Mouse (Mus musculus) heart, postnatal 0 days (tissue): ENCODE data around the gene Rpl12. TPM values are rescaled to one million over a fixed set of nuclear protein-coding genes. Genes with fewer than 3 reads are reported as not detected.

Source experiments
- ATAC-seq: fragments of 200-750 bp; cut with Nextera tagmentation; 2 replicates; pipeline ENCODE4 v1.8.0; 2017; ENCODE audit warnings: low read depth, moderate number of reproducible peaks, moderate library complexity; ENCODE audit not compliant: insufficient read depth
- DNase-seq: peaks from one replicate; pipeline ENCODE4 v3.0.0-alpha.2; 2016; ENCODE audit warnings: low spot score
- H3K27ac ChIP-seq: fragments of 300-500 bp; sonication (generic); 2 replicates; pipeline ENCODE4 v1.5.1; 2014; ENCODE audit warnings: low read depth, mild to moderate bottlenecking
- H3K27me3 ChIP-seq: fragments of 300-500 bp; sonication (generic); 2 replicates; pipeline ENCODE4 v1.6.1; 2014; ENCODE audit warnings: low read length, mixed read lengths; ENCODE audit not compliant: control insufficient read depth, insufficient read depth
- H3K36me3 ChIP-seq: fragments of 300-500 bp; sonication (generic); replicated peaks from 2 replicates; pipeline ENCODE4 v1.6.1; 2014; ENCODE audit warnings: low read length, mixed read lengths; ENCODE audit not compliant: control insufficient read depth, insufficient read depth
- H3K4me1 ChIP-seq: fragments of 300-500 bp; sonication (generic); 2 replicates; pipeline ENCODE4 v1.6.1; 2014; ENCODE audit warnings: antibody characterized with exemption; ENCODE audit not compliant: control insufficient read depth, insufficient read depth
- H3K4me2 ChIP-seq: fragments of 300-500 bp; sonication (generic); 2 replicates; pipeline ENCODE4 v1.6.1; 2014; ENCODE audit warnings: low read depth, mild to moderate bottlenecking, low read length, moderate library complexity
- H3K4me3 ChIP-seq: fragments of 300-500 bp; sonication (generic); 2 replicates; pipeline ENCODE4 v1.5.1; 2014; ENCODE audit warnings: low read depth, low read length
- H3K9ac ChIP-seq: fragments of 300-500 bp; sonication (generic); replicated peaks from 2 replicates; pipeline ENCODE4 v1.6.1; 2014; ENCODE audit warnings: low read depth, low read length, mixed read lengths
- H3K9me3 ChIP-seq: fragments of 300-500 bp; sonication (generic); replicated peaks from 2 replicates; pipeline ENCODE4 v1.6.1; 2016; ENCODE audit warnings: low read length; ENCODE audit not compliant: control insufficient read depth
- CTCF ChIP-seq: IDR thresholded peaks from 2 replicates; pipeline ENCODE4 v1.5.1; 2016; ENCODE audit warnings: antibody characterized with exemption, control low read depth, low read depth
- EP300 ChIP-seq: IDR thresholded peaks from 2 replicates; pipeline ENCODE4 v1.6.1; 2016; ENCODE audit warnings: antibody characterized with exemption, low read depth
- WGBS: fragments of 180-500 bp; shearing (Covaris S2); extraction: QIAGEN DNeasy Blood & Tissue Kit; methylation state at CpG from one replicate; pipeline ENCODE4 v1.1.7; 2014; 5-methylcytosine and 5-hydroxymethylcytosine counted together
- polyA plus RNA-seq: library from polyadenylated mRNA; unstranded; fragments of >200 nt; fragmentation: Nextera tagmentation; extraction: Ambion mirVana; gene quantifications from 2 replicates; pipeline ENCODE4 v1.2.1, GENCODE M21; 2015
- total RNA-seq: library from RNA; depleted of rRNA; stranded (reverse); fragments of >200 nt; gene quantifications from 2 replicates; pipeline ENCODE4 v1.2.3, GENCODE M21; 2014; ENCODE audit warnings: low replicate concordance

Rpl12 gene
- total and polyA plus RNA-seq, 2 experiments from 2014 or later, result 80.1 to 255 TPM

DNA sequence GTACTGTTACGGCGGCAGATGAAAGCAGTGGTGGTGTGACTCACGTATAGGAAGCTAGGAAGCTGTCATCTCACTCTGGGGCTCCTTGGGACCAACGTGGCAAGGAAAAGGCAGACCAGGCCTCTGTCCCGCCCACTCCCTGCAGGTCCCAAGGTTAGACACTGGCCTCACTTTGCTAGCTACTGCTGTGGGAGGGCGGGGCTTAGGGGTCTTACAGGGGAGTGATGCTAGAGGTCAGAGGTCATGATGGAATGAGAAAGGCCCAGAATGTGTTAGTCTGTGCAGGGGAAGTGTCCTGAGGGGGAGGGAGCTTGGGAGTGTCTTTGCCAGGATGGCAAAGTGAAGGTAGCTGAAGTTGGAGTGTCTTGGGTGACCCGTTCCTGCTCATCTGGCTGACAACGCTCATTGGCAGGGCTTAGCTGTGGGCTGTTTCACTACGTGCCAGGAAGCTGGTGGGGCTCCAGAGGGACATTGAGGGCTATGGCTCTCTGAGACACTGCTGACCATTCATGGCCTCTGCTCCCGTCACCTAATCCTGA lies 37.0 kb upstream of the Rpl12 start:
- H3K27ac ChIP-seq, result no peak overlapping the region
- no peak overlapping the region for H3K4me2 ChIP-seq
- 70% methylated on average over 10 of the region's 10 CpGs for WGBS
- no peaks in the 10 kb centered on the region for H3K9me3 ChIP-seq
- no peaks in the 10 kb centered on the region for H3K27me3 ChIP-seq
- H3K9ac ChIP-seq, result no peak overlapping the region
- H3K4me3 ChIP-seq, result no peak overlapping the region
- no peaks in the 10 kb centered on the region for H3K4me1 ChIP-seq
- no peak for DNase-seq
- H3K36me3 ChIP-seq, result peaks cover 77% of the 10 kb centered on the region
- ATAC-seq, result no peak
- no peak for TF ChIP-seq CTCF
- TF ChIP-seq EP300, result no peak

DNA sequence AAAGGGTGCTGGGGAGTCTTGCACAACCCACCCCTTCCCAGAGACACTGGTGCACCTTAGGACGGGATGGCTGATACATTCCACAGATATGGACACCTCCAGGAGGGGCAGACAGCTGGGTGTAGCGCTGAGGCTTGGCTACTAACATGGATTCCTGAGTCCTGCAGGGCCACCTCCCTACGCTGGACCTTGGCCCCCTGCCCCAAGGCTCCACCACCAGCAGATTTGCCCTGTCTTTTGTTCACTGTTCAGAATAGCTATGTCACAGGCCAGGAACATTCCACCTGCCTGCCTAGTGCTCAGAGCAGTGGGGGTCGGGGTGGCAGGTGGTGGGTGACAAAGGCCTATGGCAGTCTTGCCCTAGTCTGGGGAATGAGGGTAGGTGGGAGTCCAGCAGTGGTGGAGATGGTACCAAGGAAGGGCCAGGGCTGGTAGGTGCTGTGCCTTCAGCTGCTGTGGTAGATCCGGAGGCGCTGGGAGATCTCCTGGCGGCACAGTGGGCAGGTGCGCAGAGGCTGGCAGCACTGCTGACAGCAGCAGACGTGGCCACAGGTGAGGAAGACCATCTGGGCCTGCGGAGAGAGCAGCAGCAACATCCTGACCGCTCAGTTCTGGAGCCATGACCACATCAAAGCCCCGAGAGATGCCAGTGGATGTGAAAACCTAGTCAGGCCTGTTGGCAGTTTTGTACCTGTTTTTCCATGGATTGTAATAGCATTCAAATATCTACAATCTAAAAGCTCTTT lies 34.9 kb upstream of the Rpl12 start:
- no peaks in the 10 kb centered on the region for H3K4me1 ChIP-seq
- no peak for TF ChIP-seq CTCF
- TF ChIP-seq EP300, result no peak
- no peak overlapping the region for H3K9ac ChIP-seq
- no peaks in the 10 kb centered on the region for H3K9me3 ChIP-seq
- H3K27me3 ChIP-seq, result no peaks in the 10 kb centered on the region
- 91% methylated on average over 11 of the region's 12 CpGs for WGBS
- no peak overlapping the region for H3K27ac ChIP-seq
- no peak for DNase-seq
- H3K36me3 ChIP-seq, result peaks cover 58% of the 10 kb centered on the region
- ATAC-seq, result no peak
- H3K4me3 ChIP-seq, result no peak overlapping the region
- no peak overlapping the region for H3K4me2 ChIP-seq

DNA sequence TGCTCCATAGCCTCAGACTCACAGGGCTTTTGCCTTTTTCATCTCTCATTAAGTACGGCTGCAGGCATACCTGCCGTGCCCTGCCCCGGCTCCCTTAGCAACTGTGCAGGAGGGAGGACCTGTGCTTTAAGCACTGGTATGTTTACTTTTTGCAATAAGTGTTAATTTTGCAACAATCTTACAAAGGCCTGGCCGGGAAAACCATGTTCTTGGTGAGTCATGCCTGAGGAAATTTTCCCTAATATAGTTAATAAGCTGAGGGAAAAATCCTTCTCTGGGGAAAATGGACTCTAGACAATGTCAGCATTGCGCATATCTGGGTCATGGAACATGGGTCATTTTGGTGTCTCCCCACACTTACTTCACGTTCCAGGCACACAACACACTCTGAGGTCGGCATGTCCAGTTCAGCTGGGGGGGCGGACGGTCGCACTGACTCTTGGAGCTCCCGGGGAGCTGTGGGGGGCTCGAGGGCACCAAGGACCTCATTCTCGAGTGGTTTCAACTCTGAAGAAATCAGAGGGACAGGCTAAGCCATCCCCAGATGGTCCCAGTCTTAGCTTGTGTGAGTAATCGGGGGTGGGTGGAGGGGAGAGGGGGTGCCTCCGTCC lies 33.6 kb upstream of the Rpl12 start:
- DNase-seq, result no peak
- Histone ChIP-seq H3K36me3 (peaks cover 46% of the 10 kb centered on the region), H3K27me3 (no peaks in the 10 kb centered on the region), H3K9me3 (no peaks in the 10 kb centered on the region), H3K4me2 (no peak overlapping the region), H3K27ac (0 out of 2 replicates have a peak overlapping the region, but pooled peaks have one; percentile 35), H3K4me3 (no peak overlapping the region), H3K4me1 (no peaks in the 10 kb centered on the region), H3K9ac (no peak overlapping the region; the same call in 1 of the 2 replicates)
- TF ChIP-seq CTCF, result no peak
- TF ChIP-seq EP300, result no peak
- no peak for ATAC-seq
- 74% methylated on average over 15 of the region's 15 CpGs for WGBS

DNA sequence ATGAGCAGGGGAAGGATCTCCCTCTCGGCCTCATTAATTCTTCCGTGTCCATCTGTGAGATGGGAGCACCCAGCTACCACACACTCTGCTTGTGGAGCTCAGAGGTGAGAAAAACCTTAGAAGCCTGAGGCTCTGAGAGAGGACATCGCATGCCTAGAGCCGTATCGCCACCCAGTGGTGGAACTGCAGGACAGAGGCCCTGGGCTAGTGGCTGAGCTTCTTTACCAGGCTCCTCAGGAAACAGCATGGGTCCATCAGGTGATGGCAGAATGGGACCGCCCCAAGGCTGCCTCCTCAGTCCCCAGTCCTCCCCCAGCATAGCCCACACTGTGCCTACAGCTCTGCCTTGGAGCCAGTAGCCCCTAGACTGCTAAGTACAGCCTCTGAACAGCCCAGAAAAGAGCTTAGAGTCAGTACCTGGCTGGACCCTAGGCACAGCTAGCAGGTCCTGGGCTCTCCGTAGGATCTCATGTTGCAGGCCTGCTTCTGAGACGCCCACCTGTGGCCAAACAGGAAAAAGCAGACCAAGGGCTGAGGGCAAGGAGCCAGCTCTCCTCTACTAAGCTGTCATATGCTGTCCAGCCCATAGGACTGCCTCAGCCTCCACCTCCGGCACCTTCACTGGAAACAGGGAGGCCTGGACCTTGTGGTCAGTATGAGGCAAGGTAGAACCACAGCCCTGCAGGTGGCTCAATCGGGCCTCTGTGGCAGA lies 33.0 kb upstream of the Rpl12 start:
- H3K9me3 ChIP-seq, result no peaks in the 10 kb centered on the region
- no peak overlapping the region for H3K27ac ChIP-seq
- TF ChIP-seq CTCF, result peak; percentile 97
- TF ChIP-seq EP300, result no peak
- ATAC-seq, result peak; percentile 73
- no peak overlapping the region for H3K4me2 ChIP-seq
- 25% methylated on average over 10 of the region's 10 CpGs for WGBS
- H3K9ac ChIP-seq, result no peak overlapping the region
- no peaks in the 10 kb centered on the region for H3K27me3 ChIP-seq
- H3K36me3 ChIP-seq, result peaks cover 45% of the 10 kb centered on the region
- no peak overlapping the region for H3K4me3 ChIP-seq
- DNase-seq, result peak; percentile 74
- no peaks in the 10 kb centered on the region for H3K4me1 ChIP-seq

DNA sequence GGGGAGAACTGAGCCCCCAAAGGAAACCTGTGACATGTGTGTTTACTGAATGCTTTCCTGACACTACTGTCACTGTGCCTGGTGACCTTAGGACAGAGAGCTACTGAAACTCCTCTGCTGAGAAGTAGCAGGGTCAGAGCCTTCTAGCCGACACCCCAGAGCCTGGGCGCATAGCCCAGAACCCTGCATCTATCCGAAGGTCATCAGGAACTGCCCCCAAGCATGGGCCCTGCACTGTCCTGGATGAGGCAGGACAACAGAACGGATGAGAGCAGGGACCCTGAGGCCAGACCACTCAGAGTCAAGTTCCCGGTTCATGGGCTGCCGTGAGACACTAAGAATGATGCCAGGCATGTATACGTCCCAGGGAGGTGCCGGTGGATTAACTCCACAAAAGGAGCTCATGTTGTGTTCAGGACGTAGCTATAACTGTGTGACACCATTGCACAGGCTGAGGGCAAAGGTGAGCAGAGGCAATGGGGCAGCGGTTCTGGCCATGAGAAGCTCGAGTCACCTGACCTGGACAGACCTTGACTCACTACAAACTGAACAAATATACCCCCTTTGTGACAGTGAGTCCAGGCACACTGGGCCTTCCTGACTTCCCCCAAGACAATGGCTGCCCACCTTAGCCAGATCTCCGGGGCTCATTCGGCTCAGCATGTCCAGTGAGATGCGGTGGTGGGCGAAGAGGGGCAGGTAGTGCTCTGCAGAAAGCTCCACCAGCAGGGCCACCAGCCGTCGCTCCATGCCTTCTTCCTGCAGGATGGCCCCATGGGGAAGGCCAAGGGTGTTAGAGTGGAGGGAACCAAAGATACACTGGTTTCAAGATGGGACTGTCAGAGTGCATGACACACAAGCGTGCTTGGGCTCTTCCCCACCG lies 32.2 kb upstream of the Rpl12 start:
- no peak overlapping the region for H3K4me2 ChIP-seq
- no peak overlapping the region for H3K27ac ChIP-seq
- no peaks in the 10 kb centered on the region for H3K4me1 ChIP-seq
- ATAC-seq (no peak), DNase-seq (no peak)
- TF ChIP-seq CTCF (no peak), EP300 (no peak)
- no peak overlapping the region for H3K4me3 ChIP-seq
- H3K9me3 ChIP-seq, result no peaks in the 10 kb centered on the region
- 86% methylated on average over 19 of the region's 19 CpGs for WGBS
- no peaks in the 10 kb centered on the region for H3K27me3 ChIP-seq
- H3K36me3 ChIP-seq, result peaks cover 41% of the 10 kb centered on the region
- H3K9ac ChIP-seq, result no peak overlapping the region
